Mouse (Mus musculus) CH12.LX (cell line): ENCODE data around the gene Gmpr. TPM values are rescaled to one million over a fixed set of nuclear protein-coding genes. Genes with fewer than 3 reads are reported as not detected.

Experiments used
- DNase-seq: peaks from one replicate; pipeline ENCODE4 v3.0.0-alpha.2; 2013; ENCODE audit errors: extremely low read depth
- H3K27ac ChIP-seq: 2 replicates; pipeline ENCODE4 v1.5.1; 2012; ENCODE audit warnings: low read depth, mild to moderate bottlenecking, control low read depth, moderate library complexity; ENCODE audit not compliant: insufficient read depth
- H3K27me3 ChIP-seq: replicated peaks from 2 replicates; pipeline ENCODE3; 2012; ENCODE audit warnings: inconsistent platforms
- H3K36me3 ChIP-seq, 2 experiments: replicated peaks in 1 of 2; 2 replicates each; pipeline versions ENCODE3 to v1.6.1; 2012; ENCODE audit warnings: inconsistent platforms in 1 of 2, low read length in 1 of 2, mild to moderate bottlenecking in 1 of 2, mixed read lengths in 1 of 2, moderate library complexity in 1 of 2; ENCODE audit not compliant: control insufficient read depth in 1 of 2, insufficient read depth in 1 of 2
- H3K4me1 ChIP-seq, 2 experiments: 2 replicates each; pipeline ENCODE4 v1.6.1; 2012; ENCODE audit warnings: inconsistent platforms in 1 of 2, moderate library complexity in 1 of 2; ENCODE audit not compliant: insufficient read depth in 2 of 2, control insufficient read depth in 1 of 2
- H3K4me2 ChIP-seq: 2 replicates; pipeline ENCODE4 v1.6.1; 2012; ENCODE audit warnings: low read depth, mild to moderate bottlenecking, control low read depth; ENCODE audit not compliant: poor library complexity, insufficient read depth, severe bottlenecking
- H3K4me3 ChIP-seq, 3 experiments: fragments of 150-350 bp in 1 of 3; sonication (generic) in 1 of 3; replicated peaks in 1 of 3; 2 replicates each; pipeline versions ENCODE3 to v1.5.1; 2011 to 2012; ENCODE audit warnings: low read depth in 2 of 3, low read length in 2 of 3, mild to moderate bottlenecking in 2 of 3, moderate library complexity in 2 of 3, control low read depth in 1 of 3, improper control_type of control experiment in 1 of 3, inconsistent platforms in 1 of 3, mixed read lengths in 1 of 3; ENCODE audit not compliant: poor library complexity in 1 of 3
- H3K79me2 ChIP-seq: replicated peaks from 2 replicates; pipeline ENCODE4 v1.6.1; 2012; ENCODE audit warnings: mild to moderate bottlenecking, moderate library complexity; ENCODE audit not compliant: control insufficient read depth, poor library complexity, insufficient read depth, severe bottlenecking; ENCODE audit errors: extremely low read depth
- H3K9ac ChIP-seq: 2 replicates; pipeline ENCODE4 v1.6.1; 2012; ENCODE audit warnings: low read depth, mild to moderate bottlenecking, control low read depth, moderate library complexity; ENCODE audit not compliant: insufficient read depth
- H3K9me3 ChIP-seq: replicated peaks from 2 replicates; pipeline ENCODE3; 2012; ENCODE audit warnings: low read length, inconsistent platforms, mixed read lengths
- ELF1 ChIP-seq: IDR thresholded peaks from 2 replicates; pipeline ENCODE4 v1.6.1; 2014; ENCODE audit warnings: low read depth, mild to moderate bottlenecking, inconsistent platforms, low read length, improper control_type of control experiment
- EP300 ChIP-seq: IDR thresholded peaks from 2 replicates; pipeline ENCODE4 v1.6.1; 2011; ENCODE audit warnings: low read length, improper control_type of control experiment
- ETS1 ChIP-seq: conservative IDR thresholded peaks from 2 replicates; pipeline ENCODE4 v1.6.1; 2012; ENCODE audit warnings: low read depth, mild to moderate bottlenecking, inconsistent platforms, low read length, improper control_type of control experiment, moderate library complexity
- JUN ChIP-seq: IDR thresholded peaks from 2 replicates; pipeline ENCODE4 v1.6.1; 2011; ENCODE audit warnings: low read depth, mild to moderate bottlenecking, low read length, improper control_type of control experiment, moderate library complexity; ENCODE audit not compliant: insufficient read depth
- KAT2A ChIP-seq: IDR thresholded peaks from 2 replicates; pipeline ENCODE4 v1.6.1; 2012; ENCODE audit warnings: low read length, improper control_type of control experiment, inconsistent platforms; ENCODE audit not compliant: insufficient replicate concordance
- MAFK ChIP-seq: IDR thresholded peaks from 2 replicates; pipeline ENCODE4 v1.6.1; 2011; ENCODE audit warnings: low read length, improper control_type of control experiment; ENCODE audit not compliant: insufficient replicate concordance
- MEF2A ChIP-seq: IDR thresholded peaks from 2 replicates; pipeline ENCODE4 v1.6.1; 2014; ENCODE audit warnings: low read depth, mild to moderate bottlenecking, inconsistent platforms, low read length, improper control_type of control experiment, borderline replicate concordance
- POLR2A ChIP-seq: IDR thresholded peaks from 2 replicates; pipeline ENCODE4 v1.6.1; 2011; ENCODE audit warnings: low read depth, mild to moderate bottlenecking, improper control_type of control experiment, low read length
- RCOR1 ChIP-seq: conservative IDR thresholded peaks from 2 replicates; pipeline ENCODE4 v1.6.1; 2012; ENCODE audit warnings: low read depth, mild to moderate bottlenecking, inconsistent platforms, low read length, improper control_type of control experiment
- SIN3A ChIP-seq: IDR thresholded peaks from 2 replicates; pipeline ENCODE4 v1.6.1; 2012; ENCODE audit warnings: low read length, improper control_type of control experiment, inconsistent platforms
- SMC3 ChIP-seq: IDR thresholded peaks from 2 replicates; pipeline ENCODE4 v1.6.1; 2011; ENCODE audit warnings: low read depth, low read length, improper control_type of control experiment
- TBP ChIP-seq: conservative IDR thresholded peaks from 2 replicates; pipeline ENCODE4 v1.6.1; 2011; ENCODE audit warnings: low read depth, low read length, improper control_type of control experiment
- TCF12 ChIP-seq: IDR thresholded peaks from 2 replicates; pipeline ENCODE4 v1.6.1; 2014; ENCODE audit warnings: low read depth, mild to moderate bottlenecking, inconsistent platforms, low read length, improper control_type of control experiment
- dilution Hi-C: fragments of 300-500 bp; cut with MboI; formaldehyde crosslinking; loops from 2 replicates; pipeline ENCODE4 v1.14.3; 2020; ENCODE audit warnings: low sequenced_read_pairs; ENCODE audit not compliant: extremely low pct_unique_long_range_greater_than_20kb, extremely low pct_ligation_motif_present
- in situ Hi-C: fragments of 300-500 bp; cut with MboI; formaldehyde crosslinking; loops from 3 replicates; pipeline ENCODE4 v1.14.3; 2019; ENCODE audit warnings: low sequenced_read_pairs, low pct_ligation_motif_present, low pct_unique_long_range_greater_than_20kb, mixed read lengths
- polyA plus RNA-seq: library from polyadenylated mRNA; unstranded; fragments of >175 nt; gene quantifications from 2 replicates; pipeline ENCODE4 v1.2.1, GENCODE M21; 2012; ENCODE audit warnings: low read depth; ENCODE audit not compliant: insufficient read length
- total RNA-seq, 2 experiments: library from RNA; depleted of rRNA; stranded (reverse); fragments of 300-350 nt in 1 of 2; fragments of >200 nt in 1 of 2; gene quantifications; 2 replicates each; pipeline ENCODE4 v1.2.3; 2012 to 2014

Gene Gmpr
- total and polyA plus RNA-seq, 3 experiments: 0.55 to 2.2 (median 1.0) TPM

DNA sequence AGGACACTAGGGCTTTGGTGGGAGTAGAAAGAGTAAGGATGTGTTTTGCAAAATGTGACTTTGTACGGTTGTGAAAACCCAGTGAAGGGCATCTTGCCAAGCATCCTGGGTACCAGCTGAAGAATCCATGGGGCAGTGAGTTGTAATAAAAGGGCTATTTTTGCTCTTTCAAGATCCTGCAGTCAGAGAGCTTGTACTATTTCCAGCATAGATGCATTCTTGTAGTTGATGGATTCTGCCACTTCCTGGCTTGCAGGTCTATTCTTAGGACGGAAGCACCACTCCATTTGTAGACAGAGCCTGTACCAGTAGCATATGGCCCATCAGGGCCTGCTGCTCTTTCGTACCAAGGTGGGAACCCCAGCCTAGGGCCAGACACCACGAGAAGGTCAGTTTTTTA lies 21.5 kb downstream of the Gmpr start:
- Histone ChIP-seq H3K9me3 (no peaks in the 10 kb centered on the region), H3K36me3 (no peaks in the 10 kb centered on the region), H3K4me2 (no peak overlapping the region), H3K79me2 (no peaks in the 10 kb centered on the region), H3K27ac (no peak overlapping the region), H3K9ac (no peak overlapping the region), H3K4me3 (no peak overlapping the region), H3K27me3 (no peaks in the 10 kb centered on the region)
- no peak for DNase-seq
- in situ Hi-C loops: loop anchor here (25.0 kb wide), 2 partner anchors 634 to 1134 kb away; partner anchors contain the start of gene Fam8a1
- dilution Hi-C loops: no loop called here
- TF ChIP-seq SMC3: no peak
- TF ChIP-seq, all 38 proteins: peak for 0
- H3K4me1 ChIP-seq: peaks cover 3 to 27% of the 10 kb centered on the region in 2 experiments

DNA sequence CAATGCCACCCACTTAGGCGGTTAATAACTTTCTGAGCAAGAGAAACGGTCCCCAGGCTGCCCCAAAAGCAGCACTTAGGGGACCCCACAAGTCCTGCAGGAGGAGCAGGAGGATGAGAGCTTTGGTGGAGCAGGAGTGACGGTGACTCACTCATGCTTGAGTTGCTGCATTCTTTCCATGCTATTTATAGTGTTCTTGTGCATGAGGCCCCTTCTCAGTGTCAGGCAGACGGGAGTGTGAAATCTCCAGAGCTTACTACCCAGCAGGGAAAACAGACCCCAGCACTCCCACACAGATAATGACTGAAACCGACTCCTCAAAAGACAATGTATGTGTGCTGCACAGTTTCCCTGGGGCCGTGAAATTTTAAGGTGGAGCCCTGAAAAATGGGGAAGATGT lies 23.5 kb downstream of the Gmpr start:
- peak; percentile 46; the same call in 1 of the 2 replicates for TF ChIP-seq MEF2A
- no peak for TF ChIP-seq JUN
- no peak for TF ChIP-seq RCOR1
- no peak for TF ChIP-seq POLR2A
- TF ChIP-seq SIN3A: no peak
- TF ChIP-seq TBP: no peak
- no peaks in the 10 kb centered on the region for H3K36me3 ChIP-seq
- H3K9ac ChIP-seq: no peak overlapping the region
- peak overlapping the region; percentile 5; the same call in 1 of the 2 replicates for H3K4me2 ChIP-seq
- peak; percentile 16 for DNase-seq
- dilution Hi-C loops: no loop called here
- peaks cover 3 to 27% of the 10 kb centered on the region in 2 experiments for H3K4me1 ChIP-seq
- no peak overlapping the region for H3K4me3 ChIP-seq
- no peaks in the 10 kb centered on the region for H3K27me3 ChIP-seq
- in situ Hi-C loops: loop anchor here (25.0 kb wide), 2 partner anchors 632 to 1132 kb away; partner anchors contain the start of gene Fam8a1
- no peaks in the 10 kb centered on the region for H3K79me2 ChIP-seq
- no peak overlapping the region for H3K27ac ChIP-seq
- H3K9me3 ChIP-seq: no peaks in the 10 kb centered on the region

DNA sequence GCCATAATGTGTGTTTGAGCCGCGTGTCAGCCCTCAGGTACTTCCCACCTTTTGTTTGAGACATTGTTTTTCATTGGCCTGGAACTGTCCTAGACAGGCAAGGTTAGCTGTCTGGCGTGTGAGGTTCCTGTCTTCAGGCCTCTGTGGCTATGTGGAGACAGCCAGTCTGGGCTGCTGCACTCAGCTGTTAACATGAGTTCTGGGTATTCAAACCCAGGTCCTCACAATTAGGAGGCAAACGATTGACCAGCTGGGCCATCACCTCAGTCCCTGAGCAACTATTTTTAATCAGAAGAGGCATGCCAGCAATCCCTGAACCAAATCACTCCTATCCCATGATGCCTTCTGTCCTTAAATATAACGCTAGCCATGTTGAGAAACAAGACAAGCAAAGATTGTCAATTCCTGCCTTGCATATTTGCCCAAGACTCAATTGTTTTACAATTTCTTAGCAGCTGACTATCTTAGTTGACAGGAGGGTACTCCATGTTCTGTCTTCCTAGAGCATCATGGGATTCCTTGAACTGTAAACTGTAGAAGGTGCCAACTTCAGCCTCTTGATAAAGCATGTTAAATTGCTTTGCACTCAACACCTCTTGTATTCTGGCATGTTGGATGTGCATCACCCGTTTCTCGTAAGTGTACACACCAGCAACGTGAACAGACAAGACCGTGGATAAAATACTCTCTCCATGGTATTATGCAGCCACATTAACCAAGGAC lies 28.6 kb downstream of the Gmpr start:
- Histone ChIP-seq H3K36me3 (no peaks in the 10 kb centered on the region), H3K27me3 (no peaks in the 10 kb centered on the region)
- in situ Hi-C loops: loop anchor here (25.0 kb wide), 2 partner anchors 626 to 1126 kb away; partner anchors contain the start of gene Fam8a1
- dilution Hi-C loops: no loop called here
- DNase-seq: no peak
- no peak for TF ChIP-seq ETS1
- no peak for TF ChIP-seq KAT2A
- no peak for TF ChIP-seq MEF2A
- TF ChIP-seq MAFK: no peak
- TF ChIP-seq TBP: no peak
- TF ChIP-seq TCF12: no peak
- TF ChIP-seq ELF1: no peak
- TF ChIP-seq EP300: no peak
- TF ChIP-seq, all 38 proteins: peak for 0
- H3K27ac ChIP-seq: no peak overlapping the region
- no peaks in the 10 kb centered on the region for H3K79me2 ChIP-seq
- no peaks in the 10 kb centered on the region for H3K9me3 ChIP-seq
- H3K9ac ChIP-seq: no peak overlapping the region
- no peak overlapping the region for H3K4me2 ChIP-seq
- H3K4me1 ChIP-seq: peaks cover 3 to 24% of the 10 kb centered on the region in 2 experiments
- H3K4me3 ChIP-seq: no peak overlapping the region
